Mouse (Mus musculus): ENCODE measurements around the gene Lamb3.

Gene Lamb3

GRCm38 (mm10) chr1:193207503-193207902 lies at the start of gene Lamb3:
Gene Lamb3 (plus strand): TSS chr1:193207699.
- no peak for DNase-seq (ENCODE audit: low spot score)

- no peak for DNase-seq (ENCODE audit: low spot score)
Measured at GRCm38 (mm10) chr1:193159163-193159562, 48.3 kb upstream of the Lamb3 start.

DNA sequence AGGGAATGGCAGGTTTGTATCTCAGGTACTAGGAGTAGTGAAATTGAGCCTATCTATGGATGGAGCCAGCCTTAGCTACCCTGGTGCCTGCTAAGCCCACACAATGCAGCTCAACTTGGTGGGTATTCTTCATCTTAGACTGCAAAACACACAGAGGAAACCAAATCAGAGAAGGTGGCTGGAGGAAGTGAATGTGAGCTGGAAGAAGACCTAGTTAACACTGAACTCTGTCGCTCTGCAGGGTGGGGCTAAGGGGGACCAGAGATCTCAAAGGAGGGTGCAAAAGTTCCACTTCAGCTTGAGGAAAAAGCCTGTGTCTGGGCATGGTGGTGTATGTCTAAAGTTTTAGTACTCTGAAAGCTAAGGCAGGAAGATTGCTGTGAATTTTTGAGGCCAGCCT lies 47.9 kb upstream of the Lamb3 start:
- no peak for DNase-seq (ENCODE audit: low spot score)

DNA sequence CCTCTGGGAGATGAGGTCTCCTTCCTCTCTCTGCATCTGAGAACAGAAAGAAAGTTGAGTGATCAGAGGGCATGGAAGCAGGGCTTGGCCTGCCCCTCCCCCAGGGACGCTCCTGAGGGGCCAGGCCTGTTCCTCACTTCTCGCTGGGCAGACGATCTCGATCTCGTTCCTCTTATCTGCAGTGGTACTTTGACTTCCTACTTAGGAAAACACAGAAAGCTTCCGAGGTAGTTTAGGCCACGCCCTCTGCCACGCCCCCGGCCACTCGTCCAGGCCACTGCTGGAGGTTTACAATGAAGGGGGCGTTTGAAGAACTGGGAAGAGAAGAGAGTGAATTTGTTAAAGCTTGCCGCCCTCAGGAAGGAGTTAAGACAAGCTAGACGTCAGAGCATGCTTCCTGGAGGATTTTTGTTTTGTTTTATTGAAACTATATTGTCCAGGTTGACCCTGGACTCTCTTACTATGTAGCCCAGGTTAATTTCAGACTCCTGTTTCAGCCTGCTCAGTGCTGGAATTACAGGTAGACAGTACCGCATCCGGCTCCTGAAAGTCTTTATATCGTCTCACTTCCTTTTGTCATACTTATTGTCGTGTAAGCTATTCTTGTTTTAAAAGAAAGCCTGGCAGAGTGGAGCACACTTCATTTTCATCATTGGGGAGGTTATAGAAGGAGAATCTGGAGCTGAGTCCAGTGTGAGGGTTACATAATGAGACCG lies 47.0 kb upstream of the Lamb3 start:
- no peak for DNase-seq (ENCODE audit: low spot score)

GRCm38 (mm10) chr1:193167746-193168145 lies 39.8 kb upstream of the Lamb3 start, which contains the start of gene A130010J15Rik:
Gene A130010J15Rik (plus strand): TSS chr1:193168046.
- no peak for DNase-seq (ENCODE audit: low spot score)

GRCm38 (mm10) chr1:193169228-193169627 lies 38.3 kb upstream of the Lamb3 start:
- DNase-seq (ENCODE audit: low spot score): no peak

GRCm38 (mm10) chr1:193169856-193170255 lies 37.6 kb upstream of the Lamb3 start:
- no peak for DNase-seq (ENCODE audit: low spot score)

GRCm38 (mm10) chr1:193172991-193173809 lies 34.3 kb upstream of the Lamb3 start:
- peak; percentile 94 for DNase-seq (ENCODE audit: low spot score)

- DNase-seq (ENCODE audit: low spot score): no peak
Measured at GRCm38 (mm10) chr1:193173810-193174129, 33.7 kb upstream of the Lamb3 start.

- no peak for DNase-seq (ENCODE audit: low spot score)
Measured at GRCm38 (mm10) chr1:193174143-193174733, 33.3 kb upstream of the Lamb3 start.

DNA sequence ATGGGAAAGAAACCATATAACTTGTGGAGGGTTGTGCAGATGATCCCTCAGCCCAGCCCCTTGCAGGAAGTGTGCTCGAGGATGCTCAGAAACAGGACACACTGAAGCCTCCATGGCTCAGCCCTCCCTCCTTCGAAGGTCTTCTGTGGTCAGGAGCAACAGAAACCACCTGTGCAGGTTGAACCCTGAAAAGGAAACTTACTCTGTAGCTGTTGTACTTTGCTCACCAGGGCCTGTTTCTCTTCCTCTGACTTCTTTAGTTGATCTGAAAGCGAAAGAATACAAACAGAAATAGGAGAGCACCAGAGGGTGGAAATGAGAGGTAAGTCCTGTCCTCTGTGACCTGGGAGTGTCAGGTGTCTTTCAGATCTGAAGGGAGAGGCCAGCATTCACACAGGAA lies 26.4 kb upstream of the Lamb3 start:
- no peak for DNase-seq (ENCODE audit: low spot score)

GRCm38 (mm10) chr1:193188257-193188656 lies 19.2 kb upstream of the Lamb3 start:
- no peak for DNase-seq (ENCODE audit: low spot score)

GRCm38 (mm10) chr1:193189151-193189621 lies 18.3 kb upstream of the Lamb3 start:
- DNase-seq (ENCODE audit: low spot score): no peak

GRCm38 (mm10) chr1:193189771-193190170 lies 17.7 kb upstream of the Lamb3 start:
- no peak for DNase-seq (ENCODE audit: low spot score)

GRCm38 (mm10) chr1:193191675-193192283 lies 15.7 kb upstream of the Lamb3 start:
- DNase-seq (ENCODE audit: low spot score): no peak

GRCm38 (mm10) chr1:193194416-193195140 lies 12.9 kb upstream of the Lamb3 start:
- no peak for DNase-seq (ENCODE audit: low spot score)

- DNase-seq (ENCODE audit: low spot score): no peak
Measured at GRCm38 (mm10) chr1:193195169-193195810, 12.2 kb upstream of the Lamb3 start.

DNA sequence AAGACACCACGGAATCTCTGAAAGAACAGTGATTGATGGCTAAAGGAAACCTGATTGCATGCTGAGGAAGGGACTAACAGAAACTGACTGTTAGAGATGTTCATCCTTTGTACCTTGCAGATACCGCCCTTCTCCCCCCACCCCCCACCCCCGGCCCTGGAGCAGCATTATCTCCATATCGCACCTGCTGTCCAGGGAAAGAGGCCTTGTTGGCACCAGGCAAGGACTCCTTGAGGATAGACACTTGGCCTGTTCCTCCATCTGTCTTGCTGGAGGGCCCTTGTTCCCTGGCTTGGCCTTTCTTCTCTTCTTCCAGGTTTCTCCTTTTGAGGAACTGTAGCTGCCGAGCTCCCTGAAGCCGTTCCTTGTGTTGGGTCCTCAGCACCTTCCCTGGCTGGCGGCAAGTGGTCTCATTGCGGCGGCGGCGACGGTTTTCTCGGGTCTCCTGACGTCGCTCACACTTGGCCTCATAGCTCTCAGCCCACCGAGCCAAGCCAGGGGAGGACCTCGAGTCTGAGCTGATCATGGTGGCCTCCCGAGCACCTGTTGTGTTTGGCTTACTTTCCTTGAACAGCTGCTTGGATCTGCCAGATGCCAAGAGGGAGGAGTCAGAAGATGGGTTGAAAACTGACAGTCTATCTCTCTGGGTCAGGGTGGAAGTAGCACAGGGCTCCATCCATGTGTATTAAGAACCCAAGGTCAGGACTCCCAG lies 9.8 kb upstream of the Lamb3 start:
- DNase-seq (ENCODE audit: low spot score): no peak

GRCm38 (mm10) chr1:193198312-193198711 lies 9.2 kb upstream of the Lamb3 start:
- DNase-seq (ENCODE audit: low spot score): no peak

GRCm38 (mm10) chr1:193200640-193201382 lies 6.7 kb upstream of the Lamb3 start:
- no peak for DNase-seq (ENCODE audit: low spot score)

Data from left cerebral cortex, adult 11 months (tissue).